Mouse (Mus musculus): Measurements from ENCODE around the gene Brd3. TPM values are rescaled to one million over a fixed set of nuclear protein-coding genes. Genes with fewer than 3 reads are reported as not detected.

Gene Brd3
- total RNA-seq, 4 experiments from 2014 or later = 87.2 to 97.9 (median 91.9) TPM

- DNase-seq = no peak
Measured at GRCm38 (mm10) chr2:27396656-27397440, 110.6 kb downstream of the Brd3 start.

Small RNAs within 50 kb of the gene (microRNA-seq; reads per million reads assigned to microRNA genes)
- 0 reads per million in 2 experiments for gene Gm24049
- gene Mir7578 = 0 reads per million in 2 experiments

Other genes starting within 250 kb of the Brd3 start
- gene Vav2, start 80.6 kb downstream of the Brd3 start, total RNA-seq (2022) = 10 to 100 TPM; 23.4 to 55.4 (median 39.0) TPM
- gene Brd3os, start 65.3 kb downstream of the Brd3 start, total RNA-seq (2022) = 10 to 100 TPM in 3 of 4 experiments, 1 to 10 TPM in 1; 9.3 to 21.5 (median 15.3) TPM
- 10 to 100 TPM; 31.3 to 42.8 (median 36.3) TPM for gene Wdr5, start 7.5 kb upstream of the Brd3 start, total RNA-seq (2022)
- 10 to 100 TPM; 51.3 to 64.4 (median 56.7) TPM for gene Rxra, start 168.8 kb upstream of the Brd3 start, total RNA-seq (2022)